Mouse (Mus musculus): Measurements from ENCODE around the gene Fibp. TPM values are rescaled to one million over a fixed set of nuclear protein-coding genes. Genes with fewer than 3 reads are reported as not detected.
A peak's percentile ranks its signal among the peaks of the same experiment; 100 is the strongest.

Gene Fibp
- polyA plus RNA-seq, 2 experiments = 22.9 to 30.6 TPM

GRCm38 (mm10) chr19:5451766-5452165 is 8.6 kb upstream of the Fibp start:
- no peak for ATAC-seq (ENCODE audit: insufficient read depth)
- Histone ChIP-seq H3K9me3 (ENCODE audit: control insufficient read depth, low read length) (no peaks in the 10 kb centered on the region), H3K4me3 (ENCODE audit: insufficient read depth in 1 of 2, low read depth in 2 of 2, low read length in 2 of 2) (no peak overlapping the region), H3K36me3 (replicated peaks; ENCODE audit: control insufficient read depth, insufficient read depth, low read depth) (no peaks in the 10 kb centered on the region), H3K27ac (no peak overlapping the region), H3K27me3 (ENCODE audit: control insufficient read depth, insufficient read depth, low read length) (peaks cover 34% of the 10 kb centered on the region), H3K9ac (replicated peaks) (no peak overlapping the region), H3K4me1 (replicated peaks; ENCODE audit: control insufficient read depth in 2 of 2, insufficient read depth in 2 of 2, low read length in 1 of 2) (peaks cover 5 to 20% of the 10 kb centered on the region in 2 experiments), H3K4me2 (ENCODE audit: low read depth) (no peak overlapping the region)
- 46% methylated on average over 6 of the region's 6 CpGs for WGBS (ENCODE audit: insufficient replicate concordance)
- TF ChIP-seq CTCF (IDR thresholded peaks at IDR 0.05; ENCODE audit: low read depth) (no peak), EP300 (IDR thresholded peaks at IDR 0.05; ENCODE audit: low read depth) (no peak)
- DNase-seq (ENCODE audit: low read depth in 3 of 3, low spot score in 3 of 3) = no peak

DNA sequence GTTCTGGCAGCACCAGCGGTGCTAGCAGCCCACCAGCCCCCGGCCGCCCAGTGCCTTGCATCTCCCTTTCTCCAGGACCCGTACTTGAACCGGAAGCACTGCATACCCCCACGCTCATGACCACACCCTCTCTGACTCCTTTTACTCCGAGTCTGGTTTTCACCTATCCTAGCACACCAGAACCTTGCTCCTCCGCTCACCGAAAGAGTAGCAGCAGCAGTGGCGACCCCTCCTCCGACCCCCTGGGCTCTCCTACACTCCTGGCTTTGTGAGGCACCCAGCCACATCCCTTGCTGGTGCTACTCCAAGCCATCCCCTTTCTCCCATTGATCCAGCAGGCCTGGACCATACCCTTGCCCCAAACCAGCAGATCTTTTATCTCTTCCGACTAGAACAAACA is 5.4 kb upstream of the Fibp start:
- ATAC-seq (ENCODE audit: insufficient read depth) (no peak), DNase-seq (ENCODE audit: low read depth in 3 of 3, low spot score in 3 of 3) (no peak)
- peaks cover 4% of the 10 kb centered on the region; the same call in 1 of the 2 replicates for H3K27me3 ChIP-seq (ENCODE audit: control insufficient read depth, insufficient read depth, low read length)
- no peak overlapping the region for H3K27ac ChIP-seq
- peaks cover 12 to 19% of the 10 kb centered on the region in 2 experiments for H3K4me1 ChIP-seq (replicated peaks; ENCODE audit: control insufficient read depth in 2 of 2, insufficient read depth in 2 of 2, low read length in 1 of 2)
- no peak overlapping the region; the same call in 1 of the 2 replicates for H3K4me2 ChIP-seq (ENCODE audit: low read depth)
- H3K4me3 ChIP-seq (ENCODE audit: insufficient read depth in 1 of 2, low read depth in 2 of 2, low read length in 2 of 2) = no peak overlapping the region
- WGBS (ENCODE audit: insufficient replicate concordance) = 81% methylated on average over 12 of the region's 12 CpGs
- H3K9me3 ChIP-seq (ENCODE audit: control insufficient read depth, low read length) = no peaks in the 10 kb centered on the region
- TF ChIP-seq EP300 (IDR thresholded peaks at IDR 0.05; ENCODE audit: low read depth) (no peak), CTCF (IDR thresholded peaks at IDR 0.05; ENCODE audit: low read depth) (no peak)
- H3K9ac ChIP-seq (replicated peaks) = no peak overlapping the region
- no peaks in the 10 kb centered on the region for H3K36me3 ChIP-seq (replicated peaks; ENCODE audit: control insufficient read depth, insufficient read depth, low read depth)

- H3K4me1 ChIP-seq (replicated peaks; ENCODE audit: control insufficient read depth in 2 of 2, insufficient read depth in 2 of 2, low read length in 1 of 2) = peaks cover 14 to 19% of the 10 kb centered on the region in 2 experiments
- WGBS (ENCODE audit: insufficient replicate concordance) = 61% methylated on average over 8 of the region's 8 CpGs
- ATAC-seq (ENCODE audit: insufficient read depth) = no peak
- H3K9ac ChIP-seq (replicated peaks) = no peak overlapping the region
- H3K4me2 ChIP-seq (ENCODE audit: low read depth) = peak overlapping the region; percentile 77
- H3K9me3 ChIP-seq (ENCODE audit: control insufficient read depth, low read length) = no peaks in the 10 kb centered on the region
- DNase-seq (ENCODE audit: low read depth in 3 of 3, low spot score in 3 of 3) = no peak
- H3K27ac ChIP-seq = no peak overlapping the region
- TF ChIP-seq EP300 (IDR thresholded peaks at IDR 0.05; ENCODE audit: low read depth) (no peak), CTCF (IDR thresholded peaks at IDR 0.05; ENCODE audit: low read depth) (no peak)
- H3K27me3 ChIP-seq (ENCODE audit: control insufficient read depth, insufficient read depth, low read length) = no peaks in the 10 kb centered on the region
- no peak overlapping the region for H3K4me3 ChIP-seq (ENCODE audit: insufficient read depth in 1 of 2, low read depth in 2 of 2, low read length in 2 of 2)
- H3K36me3 ChIP-seq (replicated peaks; ENCODE audit: control insufficient read depth, insufficient read depth, low read depth) = no peaks in the 10 kb centered on the region
Observed at GRCm38 (mm10) chr19:5455568-5455967, 4.8 kb upstream of the Fibp start.

GRCm38 (mm10) chr19:5456241-5456921 is 4.0 kb upstream of the Fibp start:
- peaks cover 19 to 22% of the 10 kb centered on the region in 2 experiments for H3K4me1 ChIP-seq (replicated peaks; ENCODE audit: control insufficient read depth in 2 of 2, insufficient read depth in 2 of 2, low read length in 1 of 2)
- H3K27ac ChIP-seq = no peak overlapping the region
- no peaks in the 10 kb centered on the region for H3K9me3 ChIP-seq (ENCODE audit: control insufficient read depth, low read length)
- H3K9ac ChIP-seq (replicated peaks) = peak overlapping the region; percentile 67
- H3K4me2 ChIP-seq (ENCODE audit: low read depth) = peak overlapping the region; percentile 77
- DNase-seq (ENCODE audit: low read depth in 3 of 3, low spot score in 3 of 3) (no peak), ATAC-seq (ENCODE audit: insufficient read depth) (no peak; the same call in 1 of the 2 replicates)
- H3K36me3 ChIP-seq (replicated peaks; ENCODE audit: control insufficient read depth, insufficient read depth, low read depth) = no peaks in the 10 kb centered on the region
- H3K4me3 ChIP-seq (ENCODE audit: insufficient read depth in 1 of 2, low read depth in 2 of 2, low read length in 2 of 2) = peak overlapping the region; percentile 68 to 69
- TF ChIP-seq EP300 (IDR thresholded peaks at IDR 0.05; ENCODE audit: low read depth) (no peak), CTCF (IDR thresholded peaks at IDR 0.05; ENCODE audit: low read depth) (no peak)
- 3% methylated on average over 26 of the region's 26 CpGs for WGBS (ENCODE audit: insufficient replicate concordance)
- no peaks in the 10 kb centered on the region for H3K27me3 ChIP-seq (ENCODE audit: control insufficient read depth, insufficient read depth, low read length)

GRCm38 (mm10) chr19:5456922-5457745 is 3.3 kb upstream of the Fibp start:
- Histone ChIP-seq H3K9me3 (ENCODE audit: control insufficient read depth, low read length) (no peaks in the 10 kb centered on the region), H3K4me3 (ENCODE audit: insufficient read depth in 1 of 2, low read depth in 2 of 2, low read length in 2 of 2) (peak overlapping the region; percentile 68 to 69), H3K4me1 (replicated peaks; ENCODE audit: control insufficient read depth in 2 of 2, insufficient read depth in 2 of 2, low read length in 1 of 2) (peaks cover 19 to 22% of the 10 kb centered on the region in 2 experiments), H3K27me3 (ENCODE audit: control insufficient read depth, insufficient read depth, low read length) (no peaks in the 10 kb centered on the region), H3K36me3 (replicated peaks; ENCODE audit: control insufficient read depth, insufficient read depth, low read depth) (no peaks in the 10 kb centered on the region), H3K27ac (peak overlapping the region; percentile 15), H3K9ac (replicated peaks) (peak overlapping the region; percentile 67), H3K4me2 (ENCODE audit: low read depth) (peak overlapping the region; percentile 77)
- peak; percentile 87 for ATAC-seq (ENCODE audit: insufficient read depth)
- under 1% methylated on average over 70 of the region's 70 CpGs for WGBS (ENCODE audit: insufficient replicate concordance)
- DNase-seq (ENCODE audit: low read depth in 3 of 3, low spot score in 3 of 3) = peak; percentile 80 to 83 (median 80)
- TF ChIP-seq EP300 (IDR thresholded peaks at IDR 0.05; ENCODE audit: low read depth) (no peak), CTCF (IDR thresholded peaks at IDR 0.05; ENCODE audit: low read depth) (peak; percentile 5; the same call in 1 of the 2 replicates)

Measured in liver, embryonic 14.5 days (tissue).